Mouse (Mus musculus): ENCODE data around the gene Zzef1. TPM values are rescaled to one million over a fixed set of nuclear protein-coding genes. Genes with fewer than 3 reads are reported as not detected.

Gene Zzef1
- polyA plus RNA-seq, 1 experiment from 2014 or later, result 14.0 TPM

DNA sequence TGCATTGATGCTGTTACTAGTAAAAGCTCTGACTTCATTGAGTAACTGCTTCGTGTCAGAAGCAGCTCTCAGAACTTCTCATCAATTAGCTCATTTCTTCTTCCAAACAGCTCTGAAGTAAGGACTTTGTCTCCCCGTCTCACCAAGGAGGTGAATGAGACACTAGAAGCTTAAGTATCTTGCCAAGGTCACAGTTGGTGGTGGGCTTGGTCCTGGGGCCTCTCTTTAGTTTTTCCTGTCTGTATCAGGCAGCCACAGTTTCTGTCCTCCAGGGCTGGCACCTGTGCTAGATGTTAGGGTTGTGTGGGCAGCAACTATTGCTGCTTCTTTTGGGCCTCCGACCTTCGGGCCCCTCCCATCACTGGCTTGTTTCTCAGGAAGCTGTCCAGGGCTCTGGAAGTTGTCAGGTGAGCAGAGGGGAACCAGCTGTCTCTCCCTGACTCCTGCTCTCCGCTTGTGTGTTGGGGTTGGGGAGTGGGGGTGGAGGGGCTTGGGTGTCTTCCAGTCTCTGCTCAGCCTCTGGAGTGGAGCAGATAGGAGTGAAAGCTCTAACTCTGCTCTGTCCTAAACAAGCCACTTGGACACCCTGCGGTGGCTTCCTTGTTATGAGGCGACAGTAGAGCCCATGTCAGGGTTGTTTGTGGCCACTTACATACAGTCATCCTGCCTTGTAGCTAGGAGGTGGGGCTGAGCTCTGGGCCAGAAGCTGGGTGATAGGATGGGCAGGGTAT lies 167.2 kb downstream of the Zzef1 start:
- no peak overlapping the region for H3K4me2 ChIP-seq
- H3K4me3 ChIP-seq, result no peak overlapping the region
- no peak overlapping the region for H3K9ac ChIP-seq
- no peak for ATAC-seq (ENCODE audit: low FRiP score, low read depth)
- WGBS, result 56% methylated on average over 7 of the region's 7 CpGs
- H3K27ac ChIP-seq (replicated peaks), result no peak overlapping the region
- no peaks in the 10 kb centered on the region for H3K36me3 ChIP-seq
- no peaks in the 10 kb centered on the region for H3K9me3 ChIP-seq
- peaks cover 40% of the 10 kb centered on the region for H3K27me3 ChIP-seq
- H3K4me1 ChIP-seq (replicated peaks), result peaks cover 9% of the 10 kb centered on the region

DNA sequence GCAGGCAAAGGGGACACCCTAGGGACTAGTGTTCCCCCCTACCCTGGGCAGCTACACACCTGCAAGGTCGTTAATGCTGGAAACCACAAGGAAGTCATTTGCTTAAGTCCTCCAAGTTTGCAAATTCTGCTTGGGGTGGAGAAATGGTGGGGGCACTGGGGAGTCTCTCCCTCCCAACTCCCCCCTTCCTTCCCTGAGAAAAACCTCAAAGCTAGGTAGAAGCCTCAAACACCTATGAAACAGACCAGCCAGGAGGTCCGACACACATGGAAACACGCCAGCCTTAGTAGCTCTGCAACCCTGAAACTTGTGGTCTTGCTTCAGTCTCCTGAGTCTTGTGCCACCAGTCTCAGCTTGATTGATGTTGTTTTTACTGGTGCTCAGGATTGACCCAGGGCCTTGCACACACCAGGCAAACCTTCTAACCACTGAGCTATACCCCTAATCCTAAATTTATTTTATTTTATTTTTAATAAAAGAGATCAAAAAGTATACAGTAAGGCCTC lies 167.8 kb downstream of the Zzef1 start:
- no peak for ATAC-seq (ENCODE audit: low FRiP score, low read depth)
- 76% methylated on average over 3 of the region's 3 CpGs for WGBS
- H3K27ac ChIP-seq (replicated peaks), result no peak overlapping the region
- H3K27me3 ChIP-seq, result peaks cover 40% of the 10 kb centered on the region
- H3K4me3 ChIP-seq, result no peak overlapping the region
- H3K36me3 ChIP-seq, result no peaks in the 10 kb centered on the region
- no peaks in the 10 kb centered on the region for H3K9me3 ChIP-seq
- H3K9ac ChIP-seq, result no peak overlapping the region
- H3K4me1 ChIP-seq (replicated peaks), result peaks cover 9% of the 10 kb centered on the region
- H3K4me2 ChIP-seq, result no peak overlapping the region

GRCm38 (mm10) chr11:72974995-72975503 lies 179.0 kb downstream of the Zzef1 start:
- H3K9me3 ChIP-seq, result no peaks in the 10 kb centered on the region

More at GRCm38 (mm10) chr11:72974995-72975503, 179.0 kb downstream of the Zzef1 start:
- H3K27me3 ChIP-seq, result no peaks in the 10 kb centered on the region
- WGBS, result 82% methylated on average over 13 of the region's 13 CpGs
- H3K4me3 ChIP-seq, result no peak overlapping the region
- H3K9ac ChIP-seq, result no peak overlapping the region
- ATAC-seq (ENCODE audit: low FRiP score, low read depth), result no peak
- no peak overlapping the region for H3K27ac ChIP-seq (replicated peaks)
- H3K4me2 ChIP-seq, result no peak overlapping the region
- H3K36me3 ChIP-seq, result no peaks in the 10 kb centered on the region
- no peaks in the 10 kb centered on the region for H3K4me1 ChIP-seq (replicated peaks)

Small RNAs within 50 kb of the gene (microRNA-seq; reads per million reads assigned to microRNA genes)
- gene Gm44467, result not detected

Other genes with a start within 250 kb of the Zzef1 start
- 0.08 and 0.18 TPM in 2 replicates for gene Spns3, start 245.7 kb upstream of the Zzef1 start, polyA plus RNA-seq (2015; fragmentation: Nextera tagmentation; extraction: Ambion mirVana)
- 84.5 and 85.2 TPM in 2 replicates for gene Ube2g1, start 188.9 kb upstream of the Zzef1 start, polyA plus RNA-seq (2015; fragmentation: Nextera tagmentation; extraction: Ambion mirVana)
- 23.7 and 23.9 TPM in 2 replicates for gene Ankfy1, start 106.2 kb upstream of the Zzef1 start, polyA plus RNA-seq (2015; fragmentation: Nextera tagmentation; extraction: Ambion mirVana)
- gene Cyb5d2, start 84 bp upstream of the Zzef1 start, polyA plus RNA-seq (2015; fragmentation: Nextera tagmentation; extraction: Ambion mirVana), result 8.5 and 9.0 TPM in 2 replicates
- gene Atp2a3, start 164.9 kb downstream of the Zzef1 start, polyA plus RNA-seq (2015; fragmentation: Nextera tagmentation; extraction: Ambion mirVana), result 1.6 and 2.5 TPM in 2 replicates
- gene P2rx1, start 202.9 kb downstream of the Zzef1 start, polyA plus RNA-seq (2015; fragmentation: Nextera tagmentation; extraction: Ambion mirVana), result 0.39 and 0.73 TPM in 2 replicates
- gene Camkk1, start 222.8 kb downstream of the Zzef1 start, polyA plus RNA-seq (2015; fragmentation: Nextera tagmentation; extraction: Ambion mirVana), result 32.2 and 32.4 TPM in 2 replicates

Measured in hindbrain, embryonic 15.5 days (tissue).